Mouse (Mus musculus) cortical plate, adult 2 months (tissue): ENCODE results near the gene Ttc23.

Source experiments
- CTCF ChIP-seq: fragments of 200-500 bp; IDR thresholded peaks from 2 replicates; pipeline ENCODE4 v1.5.1; 2011; ENCODE audit warnings: mild to moderate bottlenecking, control low read depth, low read length; ENCODE audit not compliant: insufficient read depth; ENCODE audit errors: extremely low read depth
- POLR2A ChIP-seq: fragments of 200-500 bp; IDR thresholded peaks from 2 replicates; pipeline ENCODE4 v1.6.1; 2011; ENCODE audit warnings: mild to moderate bottlenecking, low read length, control low read depth; ENCODE audit not compliant: insufficient read depth; ENCODE audit errors: extremely low read depth

GRCm38 (mm10) chr7:67670965-67671364, 23.8 kb downstream of the Ttc23 start:
- TF ChIP-seq CTCF = no peak
- no peak for TF ChIP-seq POLR2A
